Mouse (Mus musculus) kidney, adult 2 months (tissue): ENCODE data around the gene Ddah1.

Experiments used
- CTCF ChIP-seq: fragments of 200-500 bp; conservative IDR thresholded peaks from 2 replicates; pipeline ENCODE4 v1.5.1; 2011; ENCODE audit warnings: low read depth, mild to moderate bottlenecking, control low read depth, low read length, moderate library complexity, mixed read lengths; ENCODE audit not compliant: insufficient read depth, insufficient read length
- POLR2A ChIP-seq: fragments of 200-500 bp; IDR thresholded peaks from one replicate; pipeline ENCODE4 v1.6.1; 2011; ENCODE audit warnings: low read depth, low read length, control low read depth

- TF ChIP-seq POLR2A (no peak), CTCF (no peak)
Measured at GRCm38 (mm10) chr3:145858388-145858787, 99.9 kb downstream of the Ddah1 start.
